Comparison of ENCODE assay signal across 8 mouse cellular contexts in genomic region chr11:32455507-32456141, GRCm38 (mm10). TPM values are rescaled to one million over a fixed set of nuclear protein-coding genes. Genes with fewer than 3 reads are reported as not detected.
DNase-seq lines count a peak whose midpoint lies in the region; ATAC-seq lines count a peak whose summit lies in the region.

No protein-coding gene starts in this region.

- H3K9ac ChIP-seq in hindbrain, embryonic 15.5 days = peak overlapping the region; percentile 72
- H3K9ac ChIP-seq in liver, embryonic 11.5 days (ENCODE audit: low read depth, low read length) = peak overlapping the region; percentile 87

- H3K27me3 ChIP-seq in hindbrain, embryonic 15.5 days = no peaks in the 10 kb centered on the region
- H3K27me3 ChIP-seq in liver, embryonic 11.5 days (replicated peaks; ENCODE audit: control insufficient read depth, insufficient read depth, low read length) = no peaks in the 10 kb centered on the region

- no peaks in the 10 kb centered on the region for H3K36me3 ChIP-seq in hindbrain, embryonic 15.5 days
- no peaks in the 10 kb centered on the region for H3K36me3 ChIP-seq in liver, embryonic 11.5 days (ENCODE audit: control insufficient read depth, insufficient read depth, low read length)

- 0% methylated on average over 58 of the region's 58 CpGs for WGBS in hindbrain, embryonic 15.5 days
- 1% methylated on average over 43 of the region's 58 CpGs for WGBS in liver, embryonic 11.5 days

- peaks cover 23% of the 10 kb centered on the region for H3K4me1 ChIP-seq in hindbrain, embryonic 15.5 days (replicated peaks)
- H3K4me1 ChIP-seq in liver, embryonic 11.5 days (replicated peaks; ENCODE audit: control insufficient read depth, insufficient read depth, low read length) = no peaks in the 10 kb centered on the region; the same call in 1 of the 2 replicates

- peak; percentile 31 for ATAC-seq in hindbrain, embryonic 15.5 days (ENCODE audit: low FRiP score, low read depth)
- ATAC-seq in liver, embryonic 11.5 days (replicated peaks; ENCODE audit: low FRiP score) = peak; percentile 12; the same call in 1 of the 2 replicates

- peak; percentile 22 for DNase-seq in right cerebral cortex, postnatal 14 days
- DNase-seq in right cerebral cortex, adult 18-20 months = no peak
- peak; percentile 45 for DNase-seq in adipocyte (ENCODE audit: low spot score)
- DNase-seq in forelimb bud, embryonic 11.5 days (ENCODE audit: low read depth, low spot score) = peak; percentile 64
- no peak for DNase-seq in liver, embryonic 11.5 days (ENCODE audit: low spot score)
- peak; percentile 58 for DNase-seq in naive thymus-derived CD4-positive, alpha-beta T cell, adult 2 months (ENCODE audit: low read depth)
- no peak for DNase-seq in thymus, postnatal 25 days

- peak overlapping the region; percentile 94 for H3K27ac ChIP-seq in hindbrain, embryonic 15.5 days (replicated peaks)
- H3K27ac ChIP-seq in liver, embryonic 11.5 days (ENCODE audit: low read depth, low read length) = peak overlapping the region; percentile 60

- peak overlapping the region; percentile 91 for H3K4me3 ChIP-seq in hindbrain, embryonic 15.5 days
- peak overlapping the region; percentile 79 for H3K4me3 ChIP-seq in liver, embryonic 11.5 days (ENCODE audit: low read depth, low read length)

- H3K9me3 ChIP-seq in hindbrain, embryonic 15.5 days = no peaks in the 10 kb centered on the region
- H3K9me3 ChIP-seq in liver, embryonic 11.5 days (ENCODE audit: control insufficient read depth, low read length) = no peaks in the 10 kb centered on the region

- H3K4me2 ChIP-seq in hindbrain, embryonic 15.5 days = peak overlapping the region; percentile 83
- H3K4me2 ChIP-seq in liver, embryonic 11.5 days = peak overlapping the region; percentile 98

RNA-seq across cellular contexts. Expression of gene Ubtd2, which starts 0.5 kb away (rescaled TPM):
- polyA plus RNA-seq in hindbrain, embryonic 15.5 days (2015; fragmentation: Nextera tagmentation; extraction: Ambion mirVana) = 46.6 and 46.9 TPM in 2 replicates
- 21.1 and 23.2 TPM in 2 replicates for polyA plus RNA-seq in liver, embryonic 11.5 days (2014; fragmentation: Nextera tagmentation; extraction: Ambion mirVana)

Comparison
In these comparisons a context has a peak if more than half of its experiments do, and no peak if none do; other contexts are left out.
1. DNase-seq: peak in right cerebral cortex, postnatal 14 days (single experiment), adipocyte (single experiment), forelimb bud, embryonic 11.5 days (single experiment) and naive thymus-derived CD4-positive, alpha-beta T cell, adult 2 months (single experiment); none in right cerebral cortex, adult 18-20 months (single experiment), liver, embryonic 11.5 days (single experiment) and thymus, postnatal 25 days (single experiment).